Mouse (Mus musculus) gastrocnemius, postnatal 36 days (tissue): ENCODE data around the gene Fam216b. TPM values are rescaled to one million over a fixed set of nuclear protein-coding genes. Genes with fewer than 3 reads are reported as not detected.

Experiments
- DNase-seq, 2 experiments: peaks; one replicate each; pipeline ENCODE4 v3.0.0; 2022
- intact Hi-C: fragments of 180-260 bp; cut with DNase I; formaldehyde crosslinking; loops from one replicate; pipeline ENCODE4 v1.15.1; 2025
- total RNA-seq, 2 experiments: library from RNA; stranded (reverse); gene quantifications; 2 replicates each; pipeline ENCODE4 v1.2.3; 2021

The Fam216b gene
- total RNA-seq, 2 experiments from 2014 or later = not detected

DNA sequence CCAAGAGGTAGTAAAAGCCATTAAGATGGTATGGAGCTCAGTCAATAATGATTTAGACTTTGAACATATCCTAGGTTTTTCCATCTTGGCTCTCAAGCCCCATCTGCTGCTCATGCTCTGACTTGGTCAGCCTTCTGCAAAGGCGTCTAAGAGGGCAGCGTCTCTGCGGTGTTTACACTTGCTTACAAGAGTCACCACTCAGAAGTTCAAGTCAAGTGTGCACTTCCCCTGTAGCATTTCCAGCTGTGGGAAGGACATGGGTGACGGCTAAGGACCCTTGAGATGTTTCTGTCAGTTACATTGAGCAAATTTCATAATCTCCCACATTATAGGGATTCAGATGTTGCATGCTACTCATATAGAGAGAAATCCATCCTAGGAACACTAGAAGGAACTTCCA, 40.1 kb downstream of the Fam216b start:
- intact Hi-C loops = no loop called here
- no peak for DNase-seq

DNA sequence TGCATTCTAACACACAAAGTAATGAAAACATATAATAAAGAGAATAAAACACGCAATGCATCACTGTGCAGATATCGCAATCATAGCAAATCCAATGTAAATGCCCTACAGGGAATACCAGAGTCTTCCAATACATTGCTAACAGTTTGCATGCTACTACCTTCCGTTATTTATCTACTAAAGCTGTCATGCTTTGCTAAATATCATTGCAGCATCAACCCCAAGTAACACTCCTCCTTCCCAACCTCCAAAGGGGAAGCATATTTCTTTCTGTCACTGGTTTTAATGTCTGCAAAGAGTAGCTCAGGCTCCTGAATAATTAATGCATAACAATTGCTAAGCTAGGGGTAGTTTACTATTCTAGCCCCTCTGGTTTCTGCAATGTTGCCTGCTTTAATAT, 40.5 kb downstream of the Fam216b start:
- no peak for DNase-seq
- intact Hi-C loops = no loop called here

GRCm38 (mm10) chr14:78043079-78043478, 45.7 kb downstream of the Fam216b start:
- intact Hi-C loops = no loop called here

DNA sequence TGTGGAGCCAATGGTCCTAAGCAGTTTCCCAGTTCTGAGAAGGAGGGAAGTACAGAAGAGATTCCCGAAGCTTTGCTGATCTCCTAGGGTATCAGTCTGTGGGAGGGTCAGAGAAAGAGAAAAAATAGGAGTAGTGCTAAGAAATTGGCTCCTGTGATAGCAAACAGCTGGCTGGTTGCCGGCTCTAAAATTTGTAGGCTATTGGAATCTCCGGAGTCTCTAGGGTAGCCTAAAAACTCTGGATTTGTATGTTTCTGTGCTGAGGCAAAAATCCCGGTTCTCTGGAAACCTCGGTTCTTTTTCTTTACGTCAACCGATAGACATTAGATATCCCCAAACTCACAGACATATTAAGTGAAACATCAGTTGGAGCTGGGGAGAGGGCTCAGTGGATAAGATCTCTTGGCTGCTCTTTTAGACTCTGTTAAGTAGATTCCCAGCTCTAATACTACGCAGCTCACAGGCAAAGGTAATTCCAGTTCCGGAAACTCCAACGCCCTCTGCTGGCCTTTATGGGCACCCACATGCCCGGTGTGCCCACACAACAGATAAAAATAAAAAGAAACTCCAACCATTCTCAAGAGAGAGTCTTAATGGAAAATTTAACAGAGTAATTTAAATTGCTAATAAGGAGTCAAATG, 46.8 kb downstream of the Fam216b start:
- intact Hi-C loops = no loop called here
- DNase-seq = peak in 1 of 2 experiments; percentile 18

More at GRCm38 (mm10) chr14:78043079-78043478, 45.7 kb downstream of the Fam216b start:
- DNase-seq = no peak

DNA sequence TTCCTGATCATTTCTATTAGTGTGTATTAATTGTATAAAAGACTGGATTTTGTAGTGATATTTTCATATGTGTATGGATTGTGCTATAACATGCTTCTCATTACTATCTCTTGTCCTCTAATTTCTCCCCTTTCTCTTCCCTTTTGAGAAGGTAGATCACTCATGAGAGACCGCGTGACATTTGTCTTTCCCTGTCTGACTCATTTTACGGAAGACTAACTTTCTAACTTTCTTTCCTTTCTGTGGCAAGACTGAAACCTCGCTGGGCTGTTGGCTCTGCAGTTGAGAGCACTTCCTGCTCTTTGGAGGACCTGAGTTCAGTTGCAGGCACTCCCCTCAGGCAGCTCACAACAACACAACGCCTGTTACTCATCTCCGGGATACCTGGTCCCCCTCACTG, 48.2 kb downstream of the Fam216b start:
- intact Hi-C loops = no loop called here
- DNase-seq = no peak

DNA sequence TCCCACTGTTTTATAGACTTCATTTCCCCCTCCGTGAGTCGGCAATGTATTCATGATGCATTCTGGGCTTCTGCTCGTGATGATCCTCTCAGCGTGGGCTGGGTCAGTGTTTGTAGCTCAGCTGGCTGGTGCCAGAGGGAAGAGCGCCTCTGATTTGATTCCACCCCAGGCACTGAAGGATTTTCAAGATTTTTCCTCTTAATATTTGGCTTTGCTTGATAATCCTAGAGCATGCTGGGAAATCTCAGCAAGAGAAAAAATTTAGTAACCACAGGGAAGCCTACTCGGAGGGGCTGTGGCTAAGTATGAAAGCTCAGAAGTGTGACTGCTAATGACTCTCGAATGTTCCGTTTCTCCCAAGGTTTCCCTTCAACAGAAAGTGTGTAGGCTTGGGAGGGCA, 49.9 kb downstream of the Fam216b start:
- intact Hi-C loops = no loop called here
- DNase-seq = no peak

Other genes starting within 250 kb of the Fam216b start
- gene Dnajc15, start 213.9 kb downstream of the Fam216b start, total RNA-seq = 100 to 1,000 TPM; 125 to 134 TPM
- under 1 TPM; 0.28 to 0.52 TPM for gene Epsti1, start 184.8 kb downstream of the Fam216b start, total RNA-seq
- gene Tnfsf11, start 219.0 kb upstream of the Fam216b start, total RNA-seq = not detected